Mouse (Mus musculus) limb, embryonic 13.5 days (tissue): ENCODE measurements around the gene Rsph4a. TPM values are rescaled to one million over a fixed set of nuclear protein-coding genes. Genes with fewer than 3 reads are reported as not detected.
"Not testable (repeated sequence)": the region's sequence is repeated elsewhere in the genome, so short reads cannot be mapped to it uniquely, and the experiment has no call there.

Experiments used
- ATAC-seq: fragments of 200-750 bp; cut with Nextera tagmentation; 2 replicates; pipeline ENCODE4 v1.8.0; 2017; ENCODE audit warnings: low read depth, moderate number of reproducible peaks, moderate TSS enrichment; ENCODE audit not compliant: low FRiP score
- H3K27ac ChIP-seq: fragments of 300-500 bp; sonication (generic); 2 replicates; pipeline ENCODE4 v1.5.1; 2015; ENCODE audit warnings: inconsistent platforms, mild to moderate bottlenecking, moderate library complexity
- H3K27me3 ChIP-seq: fragments of 300-500 bp; sonication (generic); 2 replicates; pipeline ENCODE4 v1.6.1; 2015; ENCODE audit warnings: mild to moderate bottlenecking, inconsistent platforms
- H3K36me3 ChIP-seq: fragments of 300-500 bp; sonication (generic); 2 replicates; pipeline ENCODE4 v1.6.1; 2015; ENCODE audit warnings: inconsistent platforms, mild to moderate bottlenecking, moderate library complexity
- H3K4me1 ChIP-seq: fragments of 300-500 bp; sonication (generic); 2 replicates; pipeline ENCODE4 v1.6.1; 2015; ENCODE audit warnings: inconsistent platforms
- H3K4me2 ChIP-seq: fragments of 300-500 bp; sonication (generic); replicated peaks from 2 replicates; pipeline ENCODE4 v1.6.1; 2015; ENCODE audit warnings: inconsistent platforms, mild to moderate bottlenecking, moderate library complexity
- H3K4me3 ChIP-seq: fragments of 300-500 bp; sonication (generic); 2 replicates; pipeline ENCODE4 v1.5.1; 2015; ENCODE audit warnings: moderate library complexity, mild to moderate bottlenecking, inconsistent platforms
- H3K9ac ChIP-seq: fragments of 300-500 bp; sonication (generic); 2 replicates; pipeline ENCODE4 v1.6.1; 2015; ENCODE audit warnings: mild to moderate bottlenecking, inconsistent platforms
- H3K9me3 ChIP-seq: fragments of 300-500 bp; sonication (generic); 2 replicates; pipeline ENCODE4 v1.6.1; 2016; ENCODE audit warnings: inconsistent platforms
- WGBS: fragments of 180-500 bp; shearing (Covaris S2); methylation state at CpG from one replicate; pipeline ENCODE4 v1.1.7; 2015; 5-methylcytosine and 5-hydroxymethylcytosine counted together
- polyA plus RNA-seq: library from polyadenylated mRNA; unstranded; fragments of >200 nt; fragmentation: Nextera tagmentation; extraction: Ambion mirVana; gene quantifications from 2 replicates; pipeline ENCODE4 v1.2.1, GENCODE M21; 2015

Gene Rsph4a
- polyA plus RNA-seq = not detected in 2 replicates

DNA sequence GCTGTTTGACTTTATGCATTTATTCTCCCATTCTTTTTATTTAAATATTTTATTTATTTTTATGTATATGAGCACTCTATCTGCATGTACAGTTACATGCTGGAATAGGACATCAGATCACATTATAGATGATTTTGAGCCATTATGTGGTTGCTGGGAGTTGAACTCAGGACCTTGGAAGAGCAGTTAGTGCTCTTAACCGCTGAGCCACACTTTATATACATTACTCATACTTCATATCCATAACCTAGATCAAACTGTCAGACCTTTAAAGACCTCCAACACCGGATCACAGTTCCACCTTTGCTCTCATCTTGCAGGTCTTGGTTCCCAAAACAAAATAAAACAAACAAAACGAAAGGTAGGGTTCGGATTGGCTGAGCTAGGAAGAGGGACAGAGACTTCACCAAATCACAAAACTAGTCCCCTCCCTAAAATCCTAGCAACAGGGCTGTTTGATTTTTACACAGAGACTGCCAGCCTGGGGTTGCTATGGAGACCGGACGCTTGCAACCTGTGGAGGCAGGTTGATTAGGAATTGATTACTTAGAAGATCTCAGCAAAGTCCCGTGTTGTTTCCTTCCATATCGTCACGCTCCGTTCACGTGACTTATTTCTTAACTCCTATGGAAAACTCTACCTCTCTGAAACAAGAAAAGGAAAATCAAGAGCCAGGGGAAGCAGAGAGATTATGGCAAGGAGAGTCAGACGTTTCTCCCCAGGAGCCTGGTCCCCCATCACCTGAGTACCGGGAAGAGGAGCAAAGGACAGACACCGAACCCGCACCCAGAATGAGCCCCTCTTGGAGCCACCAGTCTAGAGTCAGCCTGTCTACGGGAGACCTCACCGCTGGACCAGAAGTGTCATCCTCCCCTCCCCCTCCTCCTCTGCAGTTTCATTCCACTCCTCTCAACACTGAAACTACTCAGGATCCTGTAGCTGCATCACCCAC, at the start of gene Rsph4a:
Gene Rsph4a, plus strand, starts transcription at position 582 of the 952 bp plus-strand sequence.
- Histone ChIP-seq H3K4me2 (peak within 1 kb of the TSS; percentile 71), H3K27ac (no peak within 1 kb of the TSS), H3K4me3 (peak within 1 kb of the TSS; percentile 42), H3K9me3 (no peaks in the 10 kb centered on the region), H3K9ac (peak within 1 kb of the TSS; percentile 55; the same call in 1 of the 2 replicates), H3K36me3 (no peaks in the 10 kb centered on the region), H3K27me3 (no peaks in the 10 kb centered on the region), H3K4me1 (0 out of 2 replicates have a peak, but pooled peaks cover 3% of the 10 kb centered on the region)
- 5% methylated on average over 17 of the region's 17 CpGs for WGBS
- peak; percentile 96 for ATAC-seq

DNA sequence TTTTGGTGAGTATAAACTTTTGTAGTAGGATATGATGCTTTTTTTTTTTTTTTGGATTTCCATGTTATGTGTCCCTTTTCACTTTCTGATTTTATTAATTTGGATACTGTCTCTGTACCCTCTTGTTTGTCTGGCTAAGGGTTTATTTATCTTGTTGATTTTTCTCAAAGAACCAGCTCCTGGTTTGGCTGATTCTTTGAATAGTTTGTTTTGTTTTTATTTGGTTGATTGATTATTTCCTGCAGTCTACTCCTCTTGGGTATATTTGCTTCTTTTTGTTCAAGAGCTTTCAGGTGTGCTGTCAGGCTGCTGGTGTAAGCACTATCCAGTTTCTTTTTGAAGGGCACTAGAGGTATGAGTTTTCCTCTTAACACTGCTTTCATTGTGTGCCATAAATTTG, 47.5 kb upstream of the Rsph4a start, which contains the start of gene Sult3a1:
Gene Sult3a1, plus strand, starts transcription at position 301 of the 400 bp plus-strand sequence.
- H3K9me3 ChIP-seq = no peaks in the 10 kb centered on the region
- no peak within 1 kb of the TSS for H3K27ac ChIP-seq

DNA sequence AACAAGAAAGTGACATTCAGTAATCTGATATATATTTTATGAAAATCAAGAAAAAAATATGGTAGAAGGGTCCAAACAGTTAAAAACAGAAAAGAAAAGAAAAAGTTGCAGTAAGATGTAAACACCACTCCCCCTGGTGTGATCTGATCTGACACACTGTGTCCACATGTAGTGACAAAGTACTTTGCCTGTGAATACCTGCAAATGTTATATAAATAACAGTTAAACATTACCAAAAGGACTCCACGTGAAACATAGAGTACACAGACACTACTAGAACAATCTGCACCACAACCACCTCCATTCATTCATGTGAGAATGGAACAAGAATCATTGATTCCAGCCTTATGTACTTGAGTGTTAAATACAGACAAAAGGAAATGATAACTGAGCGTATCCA, 38.9 kb upstream of the Rsph4a start:
- 80% methylated on average over 2 of the region's 2 CpGs for WGBS
- H3K4me1 ChIP-seq = no peaks in the 10 kb centered on the region
- H3K27me3 ChIP-seq = no peaks in the 10 kb centered on the region
- no peak overlapping the region for H3K27ac ChIP-seq
- H3K4me3 ChIP-seq = no peak overlapping the region
- H3K9me3 ChIP-seq = no peaks in the 10 kb centered on the region
- no peak for ATAC-seq
- H3K36me3 ChIP-seq = no peaks in the 10 kb centered on the region
- no peak overlapping the region for H3K9ac ChIP-seq
- no peak overlapping the region for H3K4me2 ChIP-seq

More for the DNA sequence above, 47.5 kb upstream of the Rsph4a start, which contains the start of gene Sult3a1:
- H3K9ac ChIP-seq = no peak within 1 kb of the TSS
- H3K4me2 ChIP-seq = no peak within 1 kb of the TSS
- no peak for ATAC-seq
- H3K4me1 ChIP-seq = no peaks in the 10 kb centered on the region
- H3K4me3 ChIP-seq = no peak within 1 kb of the TSS
- H3K27me3 ChIP-seq = no peaks in the 10 kb centered on the region
- H3K36me3 ChIP-seq = no peaks in the 10 kb centered on the region

DNA sequence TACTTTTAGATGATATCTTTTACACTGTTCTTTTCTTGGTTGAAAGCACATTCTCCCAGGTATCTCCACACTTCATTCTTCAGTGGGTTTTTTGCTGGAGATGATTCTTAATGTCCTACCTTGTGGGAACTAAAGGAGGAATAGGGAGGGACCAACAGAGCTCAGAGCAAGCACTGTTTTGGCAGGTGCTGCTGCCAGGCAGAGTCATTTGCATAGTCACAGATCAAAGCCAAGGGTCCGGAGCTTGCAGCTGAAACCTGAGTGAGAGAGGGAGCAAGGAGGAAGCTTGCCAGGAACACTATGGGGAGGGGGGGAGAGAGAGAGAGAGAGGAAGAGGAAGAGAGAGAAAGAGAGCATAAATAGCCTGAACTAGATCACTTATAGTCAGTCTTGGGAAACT, 34.5 kb upstream of the Rsph4a start:
- no peak for ATAC-seq
- no peak overlapping the region for H3K27ac ChIP-seq
- H3K9ac ChIP-seq = no peak overlapping the region
- 4% methylated on average over 1 of the region's 1 CpGs for WGBS
- H3K4me1 ChIP-seq = no peaks in the 10 kb centered on the region
- no peaks in the 10 kb centered on the region for H3K9me3 ChIP-seq
- no peak overlapping the region for H3K4me3 ChIP-seq
- no peaks in the 10 kb centered on the region for H3K27me3 ChIP-seq
- H3K36me3 ChIP-seq = no peaks in the 10 kb centered on the region
- H3K4me2 ChIP-seq = no peak overlapping the region

DNA sequence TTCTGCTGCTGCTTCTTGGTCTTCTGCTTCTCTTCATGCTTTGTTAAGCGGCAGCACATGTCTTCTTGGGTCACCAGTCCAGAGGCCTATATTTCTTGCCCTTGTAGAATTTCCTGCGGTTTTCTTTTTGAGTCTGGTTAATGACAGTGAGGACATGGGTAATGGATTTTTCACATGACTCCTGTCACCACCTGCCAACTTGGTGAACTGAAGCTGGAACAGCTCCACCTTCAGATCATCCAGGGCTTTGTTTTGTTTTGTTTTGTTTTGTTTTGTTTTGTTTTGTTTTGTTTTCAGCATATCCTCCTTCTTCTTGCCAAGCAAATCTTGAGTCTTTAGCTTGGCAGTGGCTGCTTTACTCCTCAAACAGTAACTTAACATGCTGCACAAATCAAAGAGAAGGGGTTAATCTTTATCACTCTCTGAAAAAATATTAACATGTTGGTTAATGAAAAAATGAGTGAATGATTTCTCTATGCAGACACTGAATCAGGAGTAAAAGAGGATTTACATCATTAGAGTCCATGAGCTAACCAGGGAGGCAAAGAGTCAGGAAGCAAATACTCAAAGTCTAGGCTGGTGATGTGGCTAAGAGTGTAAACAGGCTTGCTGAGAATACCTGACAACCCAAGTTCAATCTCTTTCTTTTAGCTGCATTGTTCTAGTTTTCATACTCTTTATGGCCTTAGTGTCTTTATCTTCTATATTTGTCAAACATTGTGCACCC, 32.1 kb upstream of the Rsph4a start:
- H3K4me3 ChIP-seq = no peak overlapping the region

DNA sequence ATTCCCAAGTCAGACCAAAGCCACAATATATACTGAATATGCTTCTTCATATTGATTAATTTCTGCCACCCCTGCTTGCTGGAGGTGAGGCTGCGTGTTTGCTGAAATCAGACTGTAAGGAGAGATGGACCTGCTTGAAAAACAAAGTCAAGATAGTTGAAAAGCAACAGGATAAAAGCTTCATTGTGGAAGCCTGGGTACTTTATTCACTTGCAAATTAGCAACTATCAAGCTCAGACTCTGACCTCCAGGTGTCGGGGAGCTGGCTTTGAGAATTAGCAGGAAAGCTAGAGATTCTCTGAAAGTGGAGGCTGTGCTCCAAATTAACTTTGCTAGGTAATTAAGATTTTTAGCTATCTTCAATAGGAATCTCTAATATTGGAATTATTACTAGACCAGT, 22.5 kb upstream of the Rsph4a start:
- H3K4me3 ChIP-seq, H3K36me3 ChIP-seq, H3K9ac ChIP-seq, H3K27ac ChIP-seq, ATAC-seq, H3K4me2 ChIP-seq, H3K27me3 ChIP-seq, H3K4me1 ChIP-seq: not testable (repeated sequence)
- peaks cover 11% of the 10 kb centered on the region for H3K9me3 ChIP-seq
- 88% methylated on average over 2 of the region's 2 CpGs for WGBS

More for the DNA sequence above, 32.1 kb upstream of the Rsph4a start:
- no peak for ATAC-seq
- Histone ChIP-seq H3K4me1 (no peaks in the 10 kb centered on the region), H3K36me3 (no peaks in the 10 kb centered on the region), H3K27ac (no peak overlapping the region), H3K9ac (no peak overlapping the region), H3K4me2 (no peak overlapping the region), H3K27me3 (no peaks in the 10 kb centered on the region), H3K9me3 (no peaks in the 10 kb centered on the region)
- WGBS = 85% methylated on average over 2 of the region's 2 CpGs

DNA sequence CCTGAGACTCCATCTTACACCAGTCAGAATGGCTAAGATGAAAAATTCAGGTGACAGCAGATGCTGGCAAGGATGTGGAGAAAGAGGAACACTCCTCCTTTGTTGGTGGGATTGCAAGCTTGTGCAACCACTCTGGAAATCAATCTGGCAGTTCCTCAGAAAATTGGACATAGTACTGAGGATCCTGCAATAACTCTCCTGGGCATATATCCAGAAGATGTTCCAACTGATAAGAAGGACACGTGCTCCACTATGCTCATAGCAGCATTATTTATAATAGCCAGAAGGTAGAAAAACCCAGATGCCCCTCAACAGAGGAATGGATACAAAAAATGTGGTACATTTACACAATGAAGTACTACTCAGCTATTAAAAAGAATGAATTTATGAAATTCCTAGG, 3.4 kb upstream of the Rsph4a start:
- not testable (repeated sequence) for H3K36me3 ChIP-seq, H3K9ac ChIP-seq, H3K4me3 ChIP-seq, H3K27me3 ChIP-seq, ATAC-seq, H3K4me1 ChIP-seq, H3K9me3 ChIP-seq, H3K4me2 ChIP-seq, H3K27ac ChIP-seq
- 79% methylated on average over 1 of the region's 1 CpGs for WGBS

DNA sequence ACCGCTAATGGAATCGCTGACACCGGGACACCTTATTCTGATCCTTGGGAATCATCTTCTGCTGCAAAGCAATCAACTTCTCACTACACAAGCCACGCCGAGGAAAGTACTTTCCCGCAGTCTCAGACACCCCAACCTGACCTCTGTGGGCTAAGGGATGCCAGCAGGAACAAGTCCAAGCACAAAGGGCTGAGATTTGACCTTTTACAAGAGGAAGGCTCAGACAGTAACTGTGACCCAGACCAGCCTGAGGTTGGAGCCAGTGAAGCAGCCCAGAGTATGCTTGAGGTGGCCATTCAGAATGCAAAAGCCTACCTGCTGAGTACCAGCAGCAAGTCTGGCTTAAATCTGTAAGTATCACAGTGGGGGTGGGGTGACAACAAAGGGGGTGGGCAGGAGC, 578 bp downstream of the Rsph4a start:
- 8% methylated on average over 6 of the region's 6 CpGs for WGBS
- no peak overlapping the region for H3K9ac ChIP-seq
- 0 out of 2 replicates have a peak, but pooled peaks cover 3% of the 10 kb centered on the region for H3K4me1 ChIP-seq
- H3K27ac ChIP-seq = no peak overlapping the region
- peak overlapping the region; percentile 42 for H3K4me3 ChIP-seq
- H3K9me3 ChIP-seq = no peaks in the 10 kb centered on the region
- no peaks in the 10 kb centered on the region for H3K36me3 ChIP-seq
- H3K27me3 ChIP-seq = no peaks in the 10 kb centered on the region
- H3K4me2 ChIP-seq = peak overlapping the region; percentile 71
- ATAC-seq = no peak

DNA sequence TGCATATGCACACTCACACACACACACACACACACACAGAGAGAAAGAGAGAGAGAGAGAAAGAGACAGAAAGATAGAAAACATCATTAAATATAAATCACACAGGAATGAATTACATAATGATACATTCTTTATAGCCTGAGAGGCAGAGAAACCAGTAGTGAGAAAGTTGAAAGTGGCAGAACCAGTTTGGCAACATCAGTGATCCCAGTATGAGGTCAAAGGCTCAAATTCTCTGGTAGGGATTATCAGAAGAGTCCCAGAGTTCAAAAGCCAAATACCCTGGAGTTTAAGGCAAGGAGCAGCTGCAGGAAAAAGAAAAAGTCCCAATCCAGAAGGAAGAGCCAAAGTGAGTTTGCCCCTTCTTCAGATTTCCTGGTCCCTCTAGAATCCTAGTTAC, 35.8 kb downstream of the Rsph4a start:
- no peak for ATAC-seq
- no peaks in the 10 kb centered on the region; the same call in 1 of the 2 replicates for H3K4me1 ChIP-seq
- no peaks in the 10 kb centered on the region for H3K9me3 ChIP-seq
- peaks cover 75% of the 10 kb centered on the region for H3K36me3 ChIP-seq
- no peak overlapping the region for H3K27ac ChIP-seq
- H3K4me2 ChIP-seq = no peak overlapping the region
- H3K9ac ChIP-seq = no peak overlapping the region
- H3K4me3 ChIP-seq = no peak overlapping the region
- no peaks in the 10 kb centered on the region for H3K27me3 ChIP-seq

DNA sequence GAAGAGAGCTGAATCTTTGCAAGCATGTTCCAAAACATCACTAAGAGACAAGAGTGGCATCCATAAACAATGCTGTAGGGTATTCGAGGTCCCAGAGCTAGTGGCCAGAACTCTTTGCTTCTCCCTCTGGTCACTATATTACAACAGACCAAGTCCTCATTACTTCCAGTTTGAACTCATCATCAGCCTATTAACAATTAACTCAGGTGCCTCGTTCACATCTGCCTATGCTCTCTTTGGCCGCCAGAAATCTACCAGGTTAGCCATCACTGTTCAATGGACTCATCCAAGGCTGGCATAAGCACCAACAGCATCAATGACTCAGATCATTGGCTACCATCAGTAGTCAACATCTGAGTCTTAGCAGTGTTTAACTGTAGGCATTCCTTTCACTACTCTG, 40.5 kb downstream of the Rsph4a start:
- 84% methylated on average over 3 of the region's 3 CpGs for WGBS

DNA sequence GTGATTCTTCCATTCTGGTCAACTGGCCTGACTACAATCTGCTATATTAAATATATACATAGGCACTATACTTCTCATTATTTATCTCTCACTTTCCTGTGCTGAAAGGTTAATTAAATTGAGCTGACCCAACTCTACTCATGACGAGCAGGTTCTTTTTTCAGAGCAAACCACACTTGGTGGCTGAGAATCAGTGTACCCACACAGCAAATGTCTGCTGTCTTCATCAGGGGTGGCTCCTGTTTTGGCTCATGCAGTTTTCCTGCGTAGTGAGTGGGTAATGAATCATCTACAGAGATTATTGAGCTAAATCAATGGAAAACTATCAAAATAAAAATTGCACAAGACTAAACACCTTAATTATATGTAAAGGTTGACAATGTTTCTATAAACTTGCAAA, 41.4 kb downstream of the Rsph4a start:
- no peak overlapping the region for H3K27ac ChIP-seq
- H3K27me3 ChIP-seq = no peaks in the 10 kb centered on the region
- no peak for ATAC-seq
- H3K4me3 ChIP-seq = no peak overlapping the region
- peaks cover 44% of the 10 kb centered on the region for H3K36me3 ChIP-seq
- H3K9ac ChIP-seq = no peak overlapping the region
- WGBS = 83% methylated on average over 2 of the region's 2 CpGs
- H3K4me2 ChIP-seq = no peak overlapping the region
- H3K4me1 ChIP-seq = peaks cover 11% of the 10 kb centered on the region
- H3K9me3 ChIP-seq = no peaks in the 10 kb centered on the region

More for the DNA sequence above, 40.5 kb downstream of the Rsph4a start:
- Histone ChIP-seq H3K4me2 (no peak overlapping the region), H3K27ac (no peak overlapping the region), H3K36me3 (peaks cover 50% of the 10 kb centered on the region), H3K4me1 (peaks cover 11% of the 10 kb centered on the region), H3K9ac (no peak overlapping the region), H3K27me3 (no peaks in the 10 kb centered on the region), H3K4me3 (no peak overlapping the region), H3K9me3 (no peaks in the 10 kb centered on the region)
- ATAC-seq = no peak
